Mouse (Mus musculus) kidney, postnatal 36 days (tissue): ENCODE results near the gene Pramef12.
"Not testable (repeated sequence)": the region's sequence is repeated elsewhere in the genome, so short reads cannot be mapped to it uniquely, and the experiment has no call there.

Experiments
- DNase-seq, 2 experiments: peaks; one replicate each; pipeline ENCODE4 v3.0.0; 2021 to 2022; ENCODE audit warnings: mixed read lengths in 2 of 2

The Pramef12 gene

DNA sequence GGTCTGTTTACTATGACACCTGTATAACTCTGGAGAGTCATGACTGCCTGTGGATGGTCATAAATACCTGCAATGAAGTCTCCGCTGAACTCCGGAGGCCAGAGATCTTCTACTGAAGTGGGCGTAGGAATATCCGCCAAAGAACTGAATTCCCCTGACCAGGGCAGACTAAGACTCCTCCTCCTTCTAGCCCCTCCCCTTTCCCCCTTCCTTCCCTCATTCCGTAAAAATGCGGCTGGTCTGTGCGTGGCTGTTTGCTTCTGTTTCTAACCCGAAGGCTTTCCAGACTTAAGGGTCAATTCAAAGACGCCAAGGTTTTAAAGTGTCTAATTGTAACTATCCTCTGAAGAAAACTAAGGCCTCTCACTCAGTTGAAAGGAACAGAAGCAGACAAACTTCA, at the start of gene Pramef12:
Pramef12 (minus strand) TSS at position 175 of the 400 bp plus-strand sequence.
- DNase-seq, result no peak

DNA sequence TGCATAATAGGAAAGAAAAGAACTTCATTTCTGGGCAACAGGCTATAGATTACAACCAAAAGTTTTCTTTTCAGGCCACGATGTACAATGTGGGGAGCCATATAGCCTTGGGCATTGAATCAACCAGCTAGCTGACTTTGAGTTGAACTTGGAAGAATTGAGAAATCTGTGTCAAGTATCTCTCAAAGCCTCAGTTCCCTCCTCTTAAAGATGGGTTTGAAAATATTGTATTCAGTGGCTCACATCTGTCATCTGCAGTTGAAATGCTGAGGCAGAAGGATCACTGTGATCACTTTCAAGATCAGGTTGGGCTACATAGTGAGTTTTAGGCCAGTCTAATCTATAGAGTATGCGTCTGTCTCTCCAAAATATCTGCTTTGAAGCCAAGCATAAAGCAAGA, 45.0 kb upstream of the Pramef12 start, which contains the start of gene Gm9944:
Gm9944 (minus strand) TSS at position 101 of the 400 bp plus-strand sequence.
- DNase-seq, result no peak

GRCm38 (mm10) chr4:144448546-144448945, 40.3 kb upstream of the Pramef12 start:
- no peak for DNase-seq

- no peak for DNase-seq
These were observed 33.3 kb upstream of the Pramef12 start for GRCm38 (mm10) chr4:144441582-144441981.

GRCm38 (mm10) chr4:144441095-144441494, 32.8 kb upstream of the Pramef12 start:
- no peak for DNase-seq

- no peak for DNase-seq
These were observed 30.4 kb upstream of the Pramef12 start, which contains the start of gene 1700012P22Rik for GRCm38 (mm10) chr4:144438672-144439071. Gene 1700012P22Rik (minus strand): TSS chr4:144438772.

DNA sequence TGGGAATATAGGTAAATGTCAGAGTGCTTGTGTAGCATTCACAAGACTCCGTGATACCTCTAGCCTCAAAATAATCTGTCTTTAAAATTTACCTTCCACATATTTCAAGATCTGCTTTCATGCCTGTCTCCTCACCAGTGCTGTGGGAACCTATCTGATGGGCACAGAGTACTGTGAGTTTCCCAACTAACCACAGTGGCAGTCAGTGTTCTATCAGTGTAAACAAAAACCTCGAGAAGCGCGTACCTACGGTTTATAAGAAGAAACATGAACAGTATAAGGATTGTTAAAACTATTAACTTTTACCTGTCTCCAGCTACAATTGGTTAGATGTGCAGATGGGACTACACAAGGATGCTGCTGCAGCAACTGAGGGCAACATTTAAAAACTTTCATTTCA, 25.0 kb upstream of the Pramef12 start:
- DNase-seq, result no peak

- no peak for DNase-seq
These were observed 22.5 kb upstream of the Pramef12 start for GRCm38 (mm10) chr4:144430723-144431122.

- peak; percentile 19 to 60 for DNase-seq
These were observed 20.6 kb upstream of the Pramef12 start for GRCm38 (mm10) chr4:144428868-144429267.

DNA sequence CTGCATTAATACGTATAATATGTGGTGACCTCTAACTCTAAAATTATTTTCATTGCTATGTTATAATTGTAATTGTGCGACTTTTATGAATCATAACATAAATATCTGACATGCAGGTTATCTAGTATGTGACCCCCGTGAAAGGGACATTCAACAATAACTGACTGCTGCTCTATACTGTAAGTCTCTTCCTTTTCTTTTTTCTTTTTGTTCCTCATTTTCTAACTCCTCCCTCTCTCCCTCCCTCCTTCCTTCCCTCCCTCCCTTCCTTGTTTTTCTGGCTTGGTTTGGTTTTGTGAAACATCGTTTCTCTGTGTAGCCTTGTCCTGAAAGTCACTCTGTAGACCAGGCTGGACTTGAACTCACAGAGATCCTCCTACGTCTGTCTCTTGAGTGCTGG, 16.3 kb upstream of the Pramef12 start:
- DNase-seq, result no peak

DNA sequence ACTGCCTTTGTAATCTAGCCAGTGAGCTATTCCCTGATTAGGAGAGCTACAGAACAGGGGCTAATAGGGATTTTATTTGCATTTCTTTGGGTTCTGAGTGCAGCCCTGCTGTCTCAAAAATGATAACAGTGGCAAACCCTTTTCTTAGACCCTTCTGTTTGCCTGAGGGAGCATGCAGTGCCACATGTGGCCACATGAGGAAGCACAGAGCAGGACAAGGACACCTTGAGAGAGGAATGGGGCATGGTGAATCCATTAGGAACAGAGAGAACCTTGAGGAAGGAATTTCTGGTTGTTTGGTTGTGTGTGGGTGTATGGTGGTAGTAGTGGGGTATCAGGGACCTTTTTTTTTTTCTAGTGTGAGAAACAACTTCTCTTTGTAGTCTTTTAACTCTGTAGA, 12.4 kb upstream of the Pramef12 start:
- DNase-seq, result peak in 1 of 2 experiments; percentile 6

DNA sequence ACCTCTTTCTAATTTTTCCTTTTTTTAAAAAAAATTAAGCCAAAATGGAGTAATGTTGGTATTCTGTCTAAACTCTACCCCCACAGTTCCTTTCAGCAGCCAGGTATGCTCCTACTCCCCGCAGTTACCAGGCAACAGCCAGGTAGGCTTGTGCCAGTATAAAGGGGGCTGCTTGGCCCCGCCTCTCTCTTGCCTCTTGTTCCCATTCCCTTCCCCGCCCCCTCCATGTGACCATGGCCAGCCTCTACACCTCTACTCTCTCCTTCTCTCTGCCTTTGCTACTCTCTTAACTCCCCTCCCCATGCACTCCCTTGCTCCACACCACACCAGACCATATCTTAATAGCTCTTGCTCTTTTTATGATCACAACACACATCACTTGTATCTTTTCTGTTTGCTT, 2.0 kb downstream of the Pramef12 start:
- no peak for DNase-seq

DNA sequence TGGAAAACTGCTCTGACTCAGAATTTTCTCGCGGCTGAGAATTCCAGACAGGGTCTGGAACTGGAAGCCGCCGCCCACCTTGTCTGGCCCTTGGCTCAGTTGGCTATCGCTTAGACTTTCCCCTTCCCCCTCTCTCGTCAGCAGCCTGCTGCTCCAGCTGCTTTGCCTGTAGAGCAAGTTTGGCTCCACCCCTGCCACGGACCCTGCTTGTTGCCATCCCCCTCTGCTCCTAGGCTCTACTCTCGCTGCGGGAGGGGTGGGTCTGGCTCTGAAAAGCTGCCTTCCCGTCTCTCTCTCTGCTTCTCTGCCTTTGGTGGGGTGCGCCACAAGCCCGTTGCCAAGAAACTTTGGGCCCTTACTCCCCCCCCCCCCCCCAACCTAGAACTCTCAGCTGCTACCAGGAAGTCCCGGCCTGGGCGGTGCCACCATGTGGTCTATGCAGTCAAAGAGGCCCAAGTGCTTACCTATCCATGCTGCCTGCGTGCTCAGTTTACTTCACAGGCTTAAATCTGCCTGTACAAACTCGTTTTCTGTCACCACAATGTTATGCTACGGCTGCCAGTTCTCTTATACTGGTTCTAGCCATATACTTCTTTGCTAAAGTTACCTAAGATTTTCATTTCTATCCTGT, 3.7 kb downstream of the Pramef12 start:
- peak; percentile 22 to 28 for DNase-seq

DNA sequence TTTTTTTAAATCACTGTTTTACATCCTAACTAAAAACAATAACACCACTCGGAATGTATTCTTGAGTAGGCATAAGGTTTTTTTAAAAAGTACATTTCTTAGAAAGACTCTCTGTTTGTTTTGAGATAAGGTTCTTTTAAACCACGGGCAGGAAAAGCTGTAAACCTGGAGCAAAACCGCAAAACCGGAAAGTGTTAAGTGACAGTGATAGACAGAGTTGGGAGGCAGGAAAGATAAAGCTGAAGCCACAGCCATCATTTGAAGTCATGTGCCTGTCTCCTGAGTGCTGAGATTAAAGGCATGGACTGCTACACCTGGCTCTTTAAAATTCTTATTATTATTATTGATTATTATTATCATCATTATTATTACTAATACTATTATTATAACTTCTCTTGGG, 5.6 kb downstream of the Pramef12 start:
- no peak for DNase-seq

- no peak for DNase-seq
These were observed 11.9 kb downstream of the Pramef12 start for GRCm38 (mm10) chr4:144396316-144396715.

- DNase-seq, result no peak
These were observed 30.4 kb downstream of the Pramef12 start, which contains the start of gene Pramef20 for GRCm38 (mm10) chr4:144377911-144378310. Gene Pramef20 (minus strand): TSS chr4:144377933.

DNA sequence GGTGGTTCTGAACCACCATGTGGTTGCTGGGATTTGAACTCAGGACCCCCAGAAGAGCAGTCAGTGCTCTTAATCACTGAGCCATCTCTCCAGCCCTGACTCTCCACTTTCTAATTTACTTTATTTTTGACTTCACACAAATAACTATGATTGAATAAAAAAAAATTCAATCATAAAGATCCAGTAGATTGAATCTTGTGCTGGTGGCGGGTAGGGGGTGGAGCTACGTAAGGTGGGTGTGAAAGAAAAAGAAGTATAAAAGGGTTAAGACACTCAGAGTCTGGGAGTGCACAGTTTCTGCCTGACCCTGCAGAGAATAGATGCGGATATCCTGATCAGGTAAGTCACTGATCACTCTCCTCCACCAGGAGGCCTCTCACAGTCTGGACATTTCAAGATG, 50.6 kb downstream of the Pramef12 start, which contains the start of gene Gm13119:
Gm13119 (plus strand) TSS at position 301 of the 400 bp plus-strand sequence.
- DNase-seq, result not testable (repeated sequence)
